Mouse (Mus musculus) olfactory bulb, adult 2 months (tissue): ENCODE measurements around the gene Cfi.

Experiments
- CTCF ChIP-seq: fragments of 200-500 bp; IDR thresholded peaks from 2 replicates; pipeline ENCODE4 v1.5.1; 2012; ENCODE audit warnings: low read depth, mild to moderate bottlenecking, low read length, moderate library complexity; ENCODE audit not compliant: insufficient read depth
- POLR2A ChIP-seq: fragments of 200-500 bp; IDR thresholded peaks from 2 replicates; pipeline ENCODE4 v1.6.1; 2012; ENCODE audit warnings: mild to moderate bottlenecking, low read depth, low read length, moderate library complexity; ENCODE audit not compliant: insufficient read depth

DNA sequence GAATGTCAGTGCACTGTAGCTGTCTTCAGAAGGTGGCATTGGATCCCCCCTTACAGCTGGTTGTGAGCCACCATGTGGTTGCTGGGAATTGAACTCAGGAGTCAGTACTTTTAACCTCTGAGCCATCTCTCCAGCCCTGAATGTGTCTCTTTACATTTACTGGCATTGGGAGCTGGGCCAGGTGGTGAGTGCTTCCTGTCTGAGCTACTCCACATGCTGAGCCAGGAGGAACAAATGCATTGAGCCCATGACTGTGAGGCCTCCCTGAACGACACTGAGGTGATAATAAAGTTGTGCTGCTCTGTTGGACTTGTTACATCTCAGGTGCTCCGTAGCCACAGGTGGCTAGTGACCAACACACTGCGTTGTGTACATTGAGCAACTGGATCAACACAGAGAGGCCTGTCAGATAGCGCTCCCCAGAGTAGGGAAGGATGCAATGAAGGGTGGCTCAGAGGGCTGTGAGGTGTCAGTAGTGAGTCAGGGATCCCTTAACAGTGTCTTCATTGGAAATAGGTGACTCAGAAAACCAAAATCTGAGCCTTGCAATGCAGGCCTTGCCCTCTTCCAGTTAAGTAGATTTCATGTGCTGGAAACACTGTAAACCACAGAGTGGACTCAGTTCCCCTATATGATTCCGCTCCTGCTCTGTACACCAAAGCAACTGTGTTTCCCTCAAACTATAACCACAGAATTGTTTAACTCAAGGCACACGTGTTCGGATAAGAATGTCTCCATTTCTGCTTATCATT is 68.9 kb downstream of the Cfi start:
- TF ChIP-seq CTCF (no peak), POLR2A (no peak)
